Mouse (Mus musculus) erythroid progenitor cell, adult 5-6 weeks (primary cell): ENCODE results near the gene Kcnd3. TPM values are rescaled to one million over a fixed set of nuclear protein-coding genes. Genes with fewer than 3 reads are reported as not detected.

Experiments
- ATAC-seq: replicated peaks from 2 replicates; pipeline ENCODE4 v1.8.0; 2016; ENCODE audit warnings: moderate number of reproducible peaks, mild to moderate bottlenecking, moderate TSS enrichment, inconsistent platforms; ENCODE audit not compliant: poor library complexity, low FRiP score, severe bottlenecking
- total RNA-seq, 2 experiments: library from RNA; stranded (forward) in 1 of 2; stranded (reverse) in 1 of 2; fragments of 150-400 nt in 1 of 2; fragments of 186-747, 209-891 nt in 1 of 2; gene quantifications; 2 replicates each; pipeline versions ENCODE4 v1.2.3 to v1.2.4; 2015 to 2017; ENCODE audit warnings: low replicate concordance in 2 of 2

The Kcnd3 gene
- total RNA-seq, 2 experiments from 2014 or later, result not detected

- ATAC-seq, result no peak
Observed at GRCm38 (mm10) chr3:105515035-105515434, 62.9 kb downstream of the Kcnd3 start.

GRCm38 (mm10) chr3:105515640-105516039 lies 63.5 kb downstream of the Kcnd3 start:
- no peak for ATAC-seq

- ATAC-seq, result no peak
Observed at GRCm38 (mm10) chr3:105520446-105520845, 68.3 kb downstream of the Kcnd3 start.

- no peak for ATAC-seq
Observed at GRCm38 (mm10) chr3:105521178-105521631, 69.1 kb downstream of the Kcnd3 start.

GRCm38 (mm10) chr3:105521639-105522038 lies 69.5 kb downstream of the Kcnd3 start:
- ATAC-seq, result no peak

- ATAC-seq, result no peak
Observed at GRCm38 (mm10) chr3:105528860-105529259, 76.7 kb downstream of the Kcnd3 start.

- no peak for ATAC-seq
Observed at GRCm38 (mm10) chr3:105529700-105530099, 77.6 kb downstream of the Kcnd3 start.

GRCm38 (mm10) chr3:105530363-105531130 lies 78.4 kb downstream of the Kcnd3 start:
- no peak for ATAC-seq

- ATAC-seq, result no peak
Observed at GRCm38 (mm10) chr3:105538406-105538805, 86.3 kb downstream of the Kcnd3 start.

GRCm38 (mm10) chr3:105538819-105539607 lies 86.9 kb downstream of the Kcnd3 start:
- ATAC-seq, result no peak

- no peak for ATAC-seq
Observed at GRCm38 (mm10) chr3:105542741-105543140, 90.6 kb downstream of the Kcnd3 start.

- ATAC-seq, result no peak
Observed at GRCm38 (mm10) chr3:105544106-105544505, 92.0 kb downstream of the Kcnd3 start.

GRCm38 (mm10) chr3:105546611-105547071 lies 94.5 kb downstream of the Kcnd3 start:
- no peak for ATAC-seq

GRCm38 (mm10) chr3:105548074-105548771 lies 96.1 kb downstream of the Kcnd3 start:
- ATAC-seq, result no peak

GRCm38 (mm10) chr3:105559456-105559855 lies 107.3 kb downstream of the Kcnd3 start:
- no peak for ATAC-seq

- no peak for ATAC-seq
Observed at GRCm38 (mm10) chr3:105566973-105567372, 114.8 kb downstream of the Kcnd3 start.

- no peak for ATAC-seq
Observed at GRCm38 (mm10) chr3:105567472-105567871, 115.3 kb downstream of the Kcnd3 start.

GRCm38 (mm10) chr3:105568403-105568802 lies 116.3 kb downstream of the Kcnd3 start:
- no peak for ATAC-seq

- no peak for ATAC-seq
Observed at GRCm38 (mm10) chr3:105568851-105569250, 116.7 kb downstream of the Kcnd3 start.

GRCm38 (mm10) chr3:105569310-105569752 lies 117.2 kb downstream of the Kcnd3 start:
- no peak for ATAC-seq
